Mouse (Mus musculus): ENCODE data around the gene Avpr1a. TPM values are rescaled to one million over a fixed set of nuclear protein-coding genes. Genes with fewer than 3 reads are reported as not detected.

The Avpr1a gene
- 5.7 TPM for polyA plus RNA-seq (2014; fragmentation: Illumina TruSeq; extraction: RNeasy Lipid Tissue Mini Kit (QIAGEN cat#74804); ENCODE audit: low read depth, low replicate concordance)

DNA sequence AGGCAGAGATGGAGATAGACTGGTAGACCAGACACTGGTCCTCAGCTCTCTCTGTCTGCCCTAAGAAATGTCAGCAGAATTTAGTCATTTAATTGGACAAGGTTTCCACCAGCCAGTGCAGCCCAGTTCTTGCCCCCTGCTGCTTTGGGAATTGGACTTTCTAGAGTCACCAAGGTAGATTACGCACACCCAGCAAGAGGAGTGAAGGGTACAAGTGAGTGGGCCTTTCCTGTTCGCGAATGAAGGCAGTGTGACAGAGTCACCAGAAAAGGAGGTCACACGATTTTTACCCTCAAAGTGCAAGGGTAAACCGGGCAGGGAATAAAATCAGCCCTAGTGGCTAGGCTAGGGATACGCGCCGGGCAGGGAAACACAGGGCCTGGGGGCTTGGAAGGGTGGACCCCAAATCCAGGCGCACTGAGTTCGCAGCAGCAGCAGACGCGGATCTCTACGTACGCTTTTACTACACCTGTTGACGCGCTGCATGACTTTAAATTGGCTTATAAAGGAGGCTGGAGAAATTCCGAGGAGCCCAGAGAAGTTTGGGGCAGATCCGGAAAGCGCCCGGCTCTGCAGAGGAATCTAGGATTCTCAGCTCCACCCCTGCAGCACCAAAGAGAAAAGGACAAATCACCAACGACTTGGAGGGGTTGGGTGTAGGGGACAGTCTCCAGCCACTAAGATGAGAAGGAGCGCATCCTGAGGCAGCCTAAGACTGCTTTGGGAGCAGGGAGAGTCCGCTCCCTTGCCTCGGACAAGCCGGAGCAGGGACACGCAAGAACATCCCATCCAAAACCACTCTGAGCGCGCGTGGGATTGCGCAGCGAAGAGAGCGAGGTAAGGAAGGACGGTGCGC is at the start of gene Avpr1a:
Gene Avpr1a (plus strand): TSS at position 639 of the 856 bp plus-strand sequence.

Other genes starting within 250 kb of the Avpr1a start
- 24.4 TPM for gene Ppm1h, start 230.3 kb downstream of the Avpr1a start, polyA plus RNA-seq (2014; fragmentation: Illumina TruSeq; extraction: RNeasy Lipid Tissue Mini Kit (QIAGEN cat#74804); ENCODE audit: low read depth, low replicate concordance)